Mouse (Mus musculus) small intestine, adult 2 months (tissue): ENCODE results near the gene Mfsd4b4. TPM values are rescaled to one million over a fixed set of nuclear protein-coding genes. Genes with fewer than 3 reads are reported as not detected.
"Not testable (repeated sequence)": the region's sequence is repeated elsewhere in the genome, so short reads cannot be mapped to it uniquely, and the experiment has no call there.

Source experiments
- H3K27ac ChIP-seq: fragments of 200-500 bp; 2 replicates; pipeline ENCODE4 v1.5.1; 2012; ENCODE audit warnings: low read depth, low read length, control low read depth, inconsistent platforms; ENCODE audit not compliant: insufficient read depth
- H3K27me3 ChIP-seq: fragments of 200-500 bp; 2 replicates; pipeline ENCODE4 v1.6.1; 2012; ENCODE audit warnings: mild to moderate bottlenecking, moderate library complexity, low read length, inconsistent platforms; ENCODE audit not compliant: control insufficient read depth, insufficient read depth
- H3K36me3 ChIP-seq: fragments of 200-500 bp; 2 replicates; pipeline ENCODE4 v1.6.1; 2012; ENCODE audit warnings: mild to moderate bottlenecking, low read length, control low read depth, inconsistent platforms; ENCODE audit not compliant: control insufficient read depth, insufficient read depth
- H3K4me1 ChIP-seq: fragments of 200-500 bp; 2 replicates; pipeline ENCODE4 v1.6.1; 2012; ENCODE audit warnings: low read length, inconsistent platforms, mixed read lengths; ENCODE audit not compliant: control insufficient read depth, insufficient read depth, insufficient read length
- H3K4me3 ChIP-seq: fragments of 200-500 bp; 2 replicates; pipeline ENCODE4 v1.5.1; 2012; ENCODE audit warnings: low read depth, mild to moderate bottlenecking, control low read depth, inconsistent platforms, low read length, moderate library complexity
- CTCF ChIP-seq: fragments of 200-500 bp; IDR thresholded peaks from 2 replicates; pipeline ENCODE4 v1.5.1; 2012; ENCODE audit warnings: low read depth, mild to moderate bottlenecking, control low read depth, inconsistent platforms, low read length, moderate library complexity, mixed read lengths; ENCODE audit not compliant: insufficient replicate concordance, insufficient read length; ENCODE audit errors: extremely low read depth
- POLR2A ChIP-seq: fragments of 200-500 bp; IDR thresholded peaks from 2 replicates; pipeline ENCODE4 v1.6.1; 2012; ENCODE audit warnings: low read depth, mild to moderate bottlenecking, control low read depth, inconsistent platforms, low read length, moderate library complexity
- WGBS: fragments of 180-500 bp; shearing (Covaris S2); methylation state at CpG from one replicate; pipeline ENCODE4 v1.1.7; 2018; 5-methylcytosine and 5-hydroxymethylcytosine counted together
- polyA plus RNA-seq: library from polyadenylated mRNA; depleted of rRNA; stranded (reverse); fragments of >200 nt; gene quantifications from 2 replicates; pipeline ENCODE4 v1.2.3, GENCODE M21; 2012; rRNA removed

Gene Mfsd4b4
- polyA plus RNA-seq = 0.43 and 0.52 TPM in 2 replicates

- peak within 1 kb of the TSS; percentile 88 for H3K27ac ChIP-seq
- H3K27me3 ChIP-seq = no peaks in the 10 kb centered on the region
- WGBS = under 1% methylated on average over 41 of the region's 41 CpGs
- H3K4me3 ChIP-seq = peak within 1 kb of the TSS; percentile 62
- H3K36me3 ChIP-seq = no peaks in the 10 kb centered on the region
- H3K4me1 ChIP-seq = peaks cover 7% of the 10 kb centered on the region; the same call in 1 of the 2 replicates
- TF ChIP-seq CTCF = no peak
- peak; percentile 60 for TF ChIP-seq POLR2A
Measured at GRCm38 (mm10) chr10:39898874-39899371, at the start of gene Mfsd4b4. TSS of gene Mfsd4b4 (minus strand) at chr10:39899238.

GRCm38 (mm10) chr10:39947195-39947594 is 48.2 kb upstream of the Mfsd4b4 start:
- H3K36me3 ChIP-seq = peaks cover 12% of the 10 kb centered on the region
- not testable (repeated sequence) for H3K27ac ChIP-seq, H3K4me1 ChIP-seq, H3K4me3 ChIP-seq, H3K27me3 ChIP-seq
- 93% methylated on average over 3 of the region's 3 CpGs for WGBS

- no peak overlapping the region for H3K4me3 ChIP-seq
- no peaks in the 10 kb centered on the region for H3K36me3 ChIP-seq
- 70% methylated on average over 7 of the region's 7 CpGs for WGBS
- H3K4me1 ChIP-seq = no peaks in the 10 kb centered on the region; the same call in 1 of the 2 replicates
- TF ChIP-seq CTCF = no peak
- TF ChIP-seq POLR2A = no peak
- H3K27me3 ChIP-seq = no peaks in the 10 kb centered on the region
- H3K27ac ChIP-seq = no peak overlapping the region
Measured at GRCm38 (mm10) chr10:39936553-39936952, 37.5 kb upstream of the Mfsd4b4 start.

- peak within 1 kb of the TSS; percentile 95 for H3K27ac ChIP-seq
- H3K4me1 ChIP-seq = peaks cover 2% of the 10 kb centered on the region; the same call in 1 of the 2 replicates
- TF ChIP-seq POLR2A = peak; percentile 54; the same call in 1 of the 2 replicates
- TF ChIP-seq CTCF = no peak
- H3K4me3 ChIP-seq = peak within 1 kb of the TSS; percentile 86
- no peaks in the 10 kb centered on the region for H3K27me3 ChIP-seq
- no peaks in the 10 kb centered on the region for H3K36me3 ChIP-seq
- 3% methylated on average over 41 of the region's 41 CpGs for WGBS
Measured at GRCm38 (mm10) chr10:39926616-39927139, 27.6 kb upstream of the Mfsd4b4 start, which contains the start of gene Mfsd4b2. TSS of gene Mfsd4b2 (minus strand) at chr10:39926923.

GRCm38 (mm10) chr10:39924556-39924955 is 25.5 kb upstream of the Mfsd4b4 start:
- not testable (repeated sequence) for H3K27me3 ChIP-seq, H3K36me3 ChIP-seq, H3K4me1 ChIP-seq
- 26% methylated on average over 8 of the region's 8 CpGs for WGBS
- H3K4me3 ChIP-seq = peak overlapping the region; percentile 18; the same call in 1 of the 2 replicates
- peak overlapping the region; percentile 96 for H3K27ac ChIP-seq

GRCm38 (mm10) chr10:39912616-39913015 is 13.6 kb upstream of the Mfsd4b4 start:
- no peaks in the 10 kb centered on the region for H3K36me3 ChIP-seq
- no peaks in the 10 kb centered on the region for H3K27me3 ChIP-seq
- peaks cover 7% of the 10 kb centered on the region; the same call in 1 of the 2 replicates for H3K4me1 ChIP-seq
- TF ChIP-seq POLR2A (no peak), CTCF (no peak)
- H3K4me3 ChIP-seq = no peak overlapping the region
- H3K27ac ChIP-seq = no peak overlapping the region

- 22% methylated on average over 13 of the region's 13 CpGs for WGBS
- peak overlapping the region; percentile 97 for H3K27ac ChIP-seq
- H3K4me1 ChIP-seq = peaks cover 17% of the 10 kb centered on the region
- H3K4me3 ChIP-seq = peak overlapping the region; percentile 66
- no peaks in the 10 kb centered on the region for H3K27me3 ChIP-seq
- no peaks in the 10 kb centered on the region for H3K36me3 ChIP-seq
- TF ChIP-seq CTCF (no peak), POLR2A (no peak)
Measured at GRCm38 (mm10) chr10:39908768-39909441, 9.9 kb upstream of the Mfsd4b4 start.
